In genomic region chrX:71493279-71493656, GRCm38 (mm10) we compare ENCODE assay signal across 8 mouse cellular contexts. TPM values are rescaled to one million over a fixed set of nuclear protein-coding genes. Genes with fewer than 3 reads are reported as not detected.
A peak's percentile ranks its signal among the peaks of the same experiment; 100 is the strongest.
DNase-seq lines count a peak whose midpoint lies in the region; ATAC-seq and TF ChIP-seq lines count a peak whose summit lies in the region.

No protein-coding gene starts in this region.

- peak; percentile 55 for ATAC-seq in hindbrain, postnatal 0 days

- no peaks in the 10 kb centered on the region for H3K27me3 ChIP-seq in hindbrain, postnatal 0 days (ENCODE audit: insufficient read depth, low read length)

- peak; percentile 78 for DNase-seq in NIH3T3 (ENCODE audit: low read depth)
- DNase-seq in cerebellum, adult 8-10 months = peak; percentile 35
- DNase-seq in frontal cortex, adult 2 months (ENCODE audit: extremely low spot score in 1 of 2, low spot score in 1 of 2) = peak; percentile 2 to 49
- peak; percentile 64 for DNase-seq in hindbrain, postnatal 0 days (ENCODE audit: low spot score)
- peak; percentile 6 to 44 for DNase-seq in left cerebral cortex, adult 9 months (ENCODE audit: low spot score in 2 of 2)
- peak; percentile 43 to 56 for DNase-seq in lung, postnatal 4 days
- peak; percentile 11 for DNase-seq in right cerebral cortex, postnatal 36 days (ENCODE audit: low spot score in 2 of 2)
- no peak for DNase-seq in natural killer cell, adult 2 months (ENCODE audit: low spot score in 2 of 2)

- H3K4me2 ChIP-seq in hindbrain, postnatal 0 days (ENCODE audit: low read depth, low read length) = peak overlapping the region; percentile 65

- 30% methylated on average over 9 of the region's 9 CpGs for WGBS in hindbrain, postnatal 0 days

- TF ChIP-seq CTCF in hindbrain, postnatal 0 days (IDR thresholded peaks at IDR 0.05; ENCODE audit: low read depth) = peak; percentile 41

- peak overlapping the region; percentile 64 for H3K9ac ChIP-seq in hindbrain, postnatal 0 days (replicated peaks; ENCODE audit: low read length)

- H3K4me3 ChIP-seq in hindbrain, postnatal 0 days (ENCODE audit: low read length) = peak overlapping the region; percentile 51

- H3K36me3 ChIP-seq in hindbrain, postnatal 0 days (ENCODE audit: insufficient read depth, low read length) = no peaks in the 10 kb centered on the region

- H3K9me3 ChIP-seq in hindbrain, postnatal 0 days (ENCODE audit: low read length) = no peaks in the 10 kb centered on the region

- no peaks in the 10 kb centered on the region for H3K4me1 ChIP-seq in hindbrain, postnatal 0 days (ENCODE audit: insufficient read depth, low read length)

- H3K27ac ChIP-seq in hindbrain, postnatal 0 days = peak overlapping the region; percentile 88

RNA-seq across cellular contexts. Expression of gene Cd99l2, which starts 0.6 kb away (rescaled TPM):
- polyA plus RNA-seq in frontal cortex, adult 2 months (2012; rRNA removed) = 45.1 and 51.3 TPM in 2 replicates
- total RNA-seq in hindbrain, postnatal 0 days (2014; rRNA removed) = 80.1 and 81.3 TPM in 2 replicates
- 63.6 and 70.0 TPM in 2 replicates for polyA plus RNA-seq in hindbrain, postnatal 0 days (2015; fragmentation: Nextera tagmentation; extraction: Ambion mirVana)

Comparison
In these comparisons a context has a peak if more than half of its experiments do, and no peak if none do; other contexts are left out.
1. DNase-seq: peak in NIH3T3 (single experiment), cerebellum, adult 8-10 months (single experiment), frontal cortex, adult 2 months (2 of 2), hindbrain, postnatal 0 days (single experiment), left cerebral cortex, adult 9 months (2 of 2), lung, postnatal 4 days (2 of 2) and right cerebral cortex, postnatal 36 days (2 of 2); none in natural killer cell, adult 2 months (0 of 2).